Mouse (Mus musculus) left cerebral cortex, postnatal 10 days (tissue): ENCODE data around the gene Hells. TPM values are rescaled to one million over a fixed set of nuclear protein-coding genes. Genes with fewer than 3 reads are reported as not detected.

ENCODE experiments used
- DNase-seq, 2 experiments: peaks; one replicate each; pipeline ENCODE4 v3.0.0; 2021 to 2022; ENCODE audit warnings: low spot score in 2 of 2, mixed read lengths in 1 of 2; ENCODE audit errors: extremely low spot score in 1 of 2
- intact Hi-C: fragments of 180-260 bp; cut with DNase I; formaldehyde crosslinking; loops from one replicate; pipeline ENCODE4 v1.15.1; 2025
- total RNA-seq, 2 experiments: library from RNA; stranded (reverse); gene quantifications; 2 replicates each; pipeline ENCODE4 v1.2.3; 2021

Hells gene
- total RNA-seq, result 1 to 10 TPM; 6.0 to 6.1 TPM

GRCm38 (mm10) chr19:38930788-38931565 is at the start of gene Hells:
Hells (plus strand) TSS chr19:38930915.
- DNase-seq, result peak; percentile 63 to 92
- intact Hi-C loops, result no loop called here

GRCm38 (mm10) chr19:38901146-38902135 is 29.3 kb upstream of the Hells start:
- intact Hi-C loops, result no loop called here
- peak; percentile 8 to 32 for DNase-seq

GRCm38 (mm10) chr19:38902501-38902900 is 28.2 kb upstream of the Hells start:
- DNase-seq, result no peak
- intact Hi-C loops, result no loop called here

GRCm38 (mm10) chr19:38913786-38914185 is 16.9 kb upstream of the Hells start:
- intact Hi-C loops, result loop anchor here (10.0 kb wide), 2 partner anchors 349 to 489 kb away; no protein-coding TSS in a partner anchor
- DNase-seq, result no peak

- intact Hi-C loops, result loop anchor here (10.0 kb wide), 2 partner anchors 350 to 490 kb away; no protein-coding TSS in a partner anchor
- no peak for DNase-seq
Measured at GRCm38 (mm10) chr19:38914926-38915325, 15.8 kb upstream of the Hells start.

GRCm38 (mm10) chr19:38915677-38916076 is 15.0 kb upstream of the Hells start:
- peak; percentile 27 to 48 for DNase-seq
- intact Hi-C loops, result loop anchor here (10.0 kb wide), 2 partner anchors 351 to 491 kb away; no protein-coding TSS in a partner anchor

GRCm38 (mm10) chr19:38928481-38929158 is 2.1 kb upstream of the Hells start:
- no peak for DNase-seq
- intact Hi-C loops, result no loop called here

- DNase-seq, result no peak
- intact Hi-C loops, result no loop called here
Measured at GRCm38 (mm10) chr19:38929471-38930251, 1.1 kb upstream of the Hells start.

- intact Hi-C loops, result no loop called here
- no peak for DNase-seq
Measured at GRCm38 (mm10) chr19:38930252-38930787, 395 bp upstream of the Hells start.

GRCm38 (mm10) chr19:38931566-38931890 is 813 bp downstream of the Hells start:
- no peak for DNase-seq
- intact Hi-C loops, result no loop called here

- DNase-seq, result no peak
- intact Hi-C loops, result no loop called here
Measured at GRCm38 (mm10) chr19:38944590-38945307, 14.0 kb downstream of the Hells start.

GRCm38 (mm10) chr19:38970741-38971140 is 40.0 kb downstream of the Hells start:
- no peak for DNase-seq
- intact Hi-C loops, result no loop called here

- DNase-seq, result no peak
- intact Hi-C loops, result no loop called here
Measured at GRCm38 (mm10) chr19:38972581-38972980, 41.9 kb downstream of the Hells start.

- intact Hi-C loops, result no loop called here
- DNase-seq, result no peak
Measured at GRCm38 (mm10) chr19:38973666-38974065, 43.0 kb downstream of the Hells start.

- intact Hi-C loops, result no loop called here
- no peak for DNase-seq
Measured at GRCm38 (mm10) chr19:38976269-38976668, 45.6 kb downstream of the Hells start.

GRCm38 (mm10) chr19:38981966-38982365 is 51.3 kb downstream of the Hells start:
- intact Hi-C loops, result loop anchor here (2.0 kb wide), 1 partner anchor 1243 kb away; no protein-coding TSS in a partner anchor
- DNase-seq, result peak; percentile 65 to 66

- no peak for DNase-seq
- intact Hi-C loops, result no loop called here
Measured at GRCm38 (mm10) chr19:38998248-38998647, 67.5 kb downstream of the Hells start.
